Mouse (Mus musculus): Measurements from ENCODE around the gene Lrrk1. TPM values are rescaled to one million over a fixed set of nuclear protein-coding genes. Genes with fewer than 3 reads are reported as not detected.

Lrrk1 gene
- polyA plus RNA-seq, 1 experiment from 2014 or later = 4.6 TPM

GRCm38 (mm10) chr7:66404802-66405201 is 16.7 kb upstream of the Lrrk1 start:
- no peak for DNase-seq (ENCODE audit: low spot score)
- H3K4me1 ChIP-seq = peaks cover 26% of the 10 kb centered on the region
- no peaks in the 10 kb centered on the region for H3K9me3 ChIP-seq (replicated peaks)
- no peak overlapping the region for H3K4me3 ChIP-seq
- H3K27ac ChIP-seq (replicated peaks) = no peak overlapping the region
- whole genome bisulfite sequencing = 83% methylated on average over 4 of the region's 4 CpGs
- no peaks in the 10 kb centered on the region for H3K27me3 ChIP-seq (ENCODE audit: low read depth, poor library complexity, severe bottlenecking)
- H3K36me3 ChIP-seq = no peaks in the 10 kb centered on the region

GRCm38 (mm10) chr7:66404141-66404540 is 16.0 kb upstream of the Lrrk1 start:
- DNase-seq (ENCODE audit: low spot score) = no peak
- WGBS = 86% methylated on average over 10 of the region's 10 CpGs
- Histone ChIP-seq H3K4me3 (no peak overlapping the region), H3K27ac (replicated peaks) (no peak overlapping the region), H3K4me1 (peaks cover 26% of the 10 kb centered on the region), H3K27me3 (ENCODE audit: low read depth, poor library complexity, severe bottlenecking) (no peaks in the 10 kb centered on the region), H3K36me3 (no peaks in the 10 kb centered on the region), H3K9me3 (replicated peaks) (no peaks in the 10 kb centered on the region)

DNA sequence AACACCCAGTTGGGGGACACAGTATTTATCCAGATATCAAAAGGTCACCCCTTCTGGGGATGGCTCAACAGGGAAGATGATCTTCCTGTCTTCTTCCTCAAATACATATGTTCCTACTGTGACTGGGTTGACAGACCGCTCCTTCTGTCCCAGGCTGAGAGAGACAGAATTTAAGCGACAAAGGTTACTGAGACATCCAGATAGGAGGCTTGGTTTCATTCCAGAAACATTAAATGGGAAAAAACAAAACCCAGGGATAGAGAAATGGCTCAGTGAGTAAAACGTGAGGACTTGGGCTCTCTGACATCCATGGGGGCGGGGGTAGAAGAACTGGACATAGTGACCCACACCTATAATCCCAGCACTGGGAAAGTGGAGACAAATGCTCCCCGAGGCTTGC is 14.7 kb upstream of the Lrrk1 start:
- no peak for DNase-seq (ENCODE audit: low spot score)
- no peaks in the 10 kb centered on the region for H3K27me3 ChIP-seq (ENCODE audit: low read depth, poor library complexity, severe bottlenecking)
- peaks cover 26% of the 10 kb centered on the region for H3K4me1 ChIP-seq
- H3K4me3 ChIP-seq = no peak overlapping the region
- H3K36me3 ChIP-seq = no peaks in the 10 kb centered on the region
- WGBS = 88% methylated on average over 5 of the region's 5 CpGs
- H3K9me3 ChIP-seq (replicated peaks) = no peaks in the 10 kb centered on the region
- H3K27ac ChIP-seq (replicated peaks) = no peak overlapping the region

DNA sequence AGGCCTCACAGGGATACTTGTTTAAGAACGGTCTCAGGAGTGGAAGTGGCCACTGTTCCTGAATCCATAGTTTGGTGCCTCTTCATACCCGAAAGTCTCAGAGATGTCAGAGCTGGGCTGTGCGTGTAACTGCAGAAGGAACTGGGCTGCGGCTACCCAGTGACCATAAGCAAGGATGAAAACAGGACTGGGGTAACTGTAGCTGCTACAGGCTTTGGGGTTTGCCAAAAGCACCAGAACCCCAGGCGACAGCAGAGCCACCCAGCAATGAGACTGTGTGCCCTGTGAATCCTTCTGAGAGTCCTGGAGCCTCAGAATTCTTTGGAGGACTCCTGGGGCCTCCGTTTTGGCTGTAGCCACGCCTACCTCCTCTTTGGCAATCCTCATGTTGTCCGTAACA is 13.5 kb upstream of the Lrrk1 start:
- Histone ChIP-seq H3K4me3 (no peak overlapping the region), H3K36me3 (no peaks in the 10 kb centered on the region), H3K4me1 (peaks cover 36% of the 10 kb centered on the region), H3K27me3 (ENCODE audit: low read depth, poor library complexity, severe bottlenecking) (no peaks in the 10 kb centered on the region), H3K9me3 (replicated peaks) (no peaks in the 10 kb centered on the region), H3K27ac (replicated peaks) (peak overlapping the region; percentile 57; the same call in 1 of the 2 replicates)
- 55% methylated on average over 8 of the region's 8 CpGs for WGBS
- DNase-seq (ENCODE audit: low spot score) = no peak

GRCm38 (mm10) chr7:66397288-66397687 is 9.1 kb upstream of the Lrrk1 start:
- no peak overlapping the region for H3K4me3 ChIP-seq
- DNase-seq (ENCODE audit: low spot score) = no peak
- H3K4me1 ChIP-seq = peaks cover 27% of the 10 kb centered on the region
- no peak overlapping the region for H3K27ac ChIP-seq (replicated peaks)
- no peaks in the 10 kb centered on the region for H3K9me3 ChIP-seq (replicated peaks)
- 33% methylated on average over 3 of the region's 3 CpGs for WGBS
- H3K27me3 ChIP-seq (ENCODE audit: low read depth, poor library complexity, severe bottlenecking) = no peaks in the 10 kb centered on the region
- no peaks in the 10 kb centered on the region for H3K36me3 ChIP-seq

DNA sequence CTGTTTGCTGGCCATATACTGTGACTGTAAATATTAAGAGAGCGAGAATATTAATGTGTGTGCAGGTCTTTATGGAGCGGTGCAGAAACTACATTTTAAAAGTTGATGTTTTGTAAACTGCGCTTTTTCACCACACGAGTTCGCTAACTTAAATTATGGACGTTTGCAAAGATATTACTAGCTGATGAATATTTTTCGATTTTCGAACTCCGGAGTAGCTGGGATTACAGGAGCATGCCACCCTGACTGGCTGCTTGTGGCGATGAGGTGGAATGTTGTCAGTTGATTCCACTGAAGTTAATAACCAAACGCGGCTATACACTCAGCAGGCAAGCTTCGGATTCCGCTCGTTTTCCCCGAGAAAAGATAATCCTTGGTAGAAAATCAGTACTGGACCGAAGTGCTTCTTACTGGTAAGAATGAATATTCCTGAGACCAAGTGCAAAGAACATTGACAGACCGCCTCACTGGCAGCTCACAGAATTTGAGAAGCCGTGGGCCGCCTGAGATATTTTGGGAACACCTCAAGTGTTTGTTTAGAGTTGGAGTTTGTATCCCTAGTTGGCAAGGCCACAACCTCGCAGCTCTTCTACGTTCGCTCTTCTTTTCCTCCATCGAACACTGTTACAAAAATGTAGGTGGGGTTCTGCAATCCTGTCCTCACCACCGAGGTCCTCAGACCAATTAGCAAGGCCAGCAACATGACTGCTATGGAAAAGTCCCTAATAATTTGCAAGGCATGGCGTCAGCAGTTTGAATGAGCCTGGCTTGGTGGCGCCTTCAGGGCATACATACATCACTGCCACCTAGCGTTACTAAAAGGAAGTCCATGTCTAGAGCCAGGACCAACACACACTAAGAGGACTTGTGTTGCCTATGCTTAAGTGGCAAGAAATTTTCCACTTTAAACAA is 727 bp upstream of the Lrrk1 start:
- Histone ChIP-seq H3K27me3 (ENCODE audit: low read depth, poor library complexity, severe bottlenecking) (peaks cover 31% of the 10 kb centered on the region; the same call in 1 of the 2 replicates), H3K36me3 (no peaks in the 10 kb centered on the region), H3K9me3 (replicated peaks) (no peaks in the 10 kb centered on the region), H3K27ac (replicated peaks) (no peak overlapping the region), H3K4me1 (peaks cover 20% of the 10 kb centered on the region), H3K4me3 (peak overlapping the region; percentile 77)
- WGBS = 12% methylated on average over 28 of the region's 28 CpGs
- peak; percentile 72 for DNase-seq (ENCODE audit: low spot score)

GRCm38 (mm10) chr7:66387419-66387812 is 734 bp downstream of the Lrrk1 start:
- peak overlapping the region; percentile 77 for H3K4me3 ChIP-seq
- H3K4me1 ChIP-seq = peaks cover 20% of the 10 kb centered on the region
- peaks cover 31% of the 10 kb centered on the region; the same call in 1 of the 2 replicates for H3K27me3 ChIP-seq (ENCODE audit: low read depth, poor library complexity, severe bottlenecking)
- peak; percentile 23 for DNase-seq (ENCODE audit: low spot score)
- 3% methylated on average over 13 of the region's 13 CpGs for WGBS
- peak overlapping the region; percentile 88 for H3K27ac ChIP-seq (replicated peaks)
- no peaks in the 10 kb centered on the region for H3K9me3 ChIP-seq (replicated peaks)
- no peaks in the 10 kb centered on the region for H3K36me3 ChIP-seq

- H3K9me3 ChIP-seq (replicated peaks) = no peaks in the 10 kb centered on the region
- no peak overlapping the region for H3K27ac ChIP-seq (replicated peaks)
- H3K4me1 ChIP-seq = peaks cover 20% of the 10 kb centered on the region
- no peak overlapping the region for H3K4me3 ChIP-seq
- DNase-seq (ENCODE audit: low spot score) = no peak
- peaks cover 31% of the 10 kb centered on the region; the same call in 1 of the 2 replicates for H3K27me3 ChIP-seq (ENCODE audit: low read depth, poor library complexity, severe bottlenecking)
- 92% methylated on average over 6 of the region's 6 CpGs for WGBS
- no peaks in the 10 kb centered on the region for H3K36me3 ChIP-seq
These were observed 1.7 kb downstream of the Lrrk1 start for GRCm38 (mm10) chr7:66386411-66386810.

- H3K27me3 ChIP-seq (ENCODE audit: low read depth, poor library complexity, severe bottlenecking) = peaks cover 31% of the 10 kb centered on the region; the same call in 1 of the 2 replicates
- H3K4me3 ChIP-seq = no peak overlapping the region
- DNase-seq (ENCODE audit: low spot score) = no peak
- peaks cover 20% of the 10 kb centered on the region for H3K4me1 ChIP-seq
- 96% methylated on average over 11 of the region's 12 CpGs for WGBS
- no peaks in the 10 kb centered on the region for H3K36me3 ChIP-seq
- H3K9me3 ChIP-seq (replicated peaks) = no peaks in the 10 kb centered on the region
- H3K27ac ChIP-seq (replicated peaks) = no peak overlapping the region
These were observed 2.3 kb downstream of the Lrrk1 start for GRCm38 (mm10) chr7:66385826-66386225.

DNA sequence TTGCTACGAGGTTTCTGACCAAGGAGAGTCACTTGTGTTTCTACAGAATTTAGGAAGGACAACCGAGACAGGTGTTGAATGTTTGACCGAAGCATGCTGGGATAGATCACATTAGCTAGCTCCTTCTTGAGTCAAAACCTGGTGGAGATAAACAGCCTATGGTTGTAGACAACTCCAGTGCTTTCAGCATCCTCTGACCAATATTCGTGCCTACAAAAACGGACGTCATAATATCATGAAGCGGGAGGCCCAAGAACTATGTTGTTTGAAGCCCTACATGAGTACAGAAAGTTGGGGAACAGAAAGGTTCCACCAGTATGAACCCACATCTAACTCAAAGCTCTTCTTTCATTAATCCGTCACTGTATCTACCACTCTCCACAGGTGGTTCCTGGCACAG is 3.3 kb downstream of the Lrrk1 start:
- DNase-seq (ENCODE audit: low spot score) = no peak
- Histone ChIP-seq H3K4me1 (peaks cover 20% of the 10 kb centered on the region), H3K27me3 (ENCODE audit: low read depth, poor library complexity, severe bottlenecking) (peaks cover 31% of the 10 kb centered on the region; the same call in 1 of the 2 replicates), H3K36me3 (no peaks in the 10 kb centered on the region), H3K27ac (replicated peaks) (no peak overlapping the region), H3K4me3 (no peak overlapping the region), H3K9me3 (replicated peaks) (no peaks in the 10 kb centered on the region)
- WGBS = 92% methylated on average over 8 of the region's 8 CpGs

GRCm38 (mm10) chr7:66384213-66384612 is 3.9 kb downstream of the Lrrk1 start:
- 82% methylated on average over 5 of the region's 5 CpGs for WGBS
- no peak overlapping the region for H3K27ac ChIP-seq (replicated peaks)
- no peaks in the 10 kb centered on the region for H3K9me3 ChIP-seq (replicated peaks)
- peaks cover 31% of the 10 kb centered on the region; the same call in 1 of the 2 replicates for H3K27me3 ChIP-seq (ENCODE audit: low read depth, poor library complexity, severe bottlenecking)
- no peaks in the 10 kb centered on the region for H3K36me3 ChIP-seq
- DNase-seq (ENCODE audit: low spot score) = no peak
- H3K4me1 ChIP-seq = peaks cover 20% of the 10 kb centered on the region
- no peak overlapping the region for H3K4me3 ChIP-seq

DNA sequence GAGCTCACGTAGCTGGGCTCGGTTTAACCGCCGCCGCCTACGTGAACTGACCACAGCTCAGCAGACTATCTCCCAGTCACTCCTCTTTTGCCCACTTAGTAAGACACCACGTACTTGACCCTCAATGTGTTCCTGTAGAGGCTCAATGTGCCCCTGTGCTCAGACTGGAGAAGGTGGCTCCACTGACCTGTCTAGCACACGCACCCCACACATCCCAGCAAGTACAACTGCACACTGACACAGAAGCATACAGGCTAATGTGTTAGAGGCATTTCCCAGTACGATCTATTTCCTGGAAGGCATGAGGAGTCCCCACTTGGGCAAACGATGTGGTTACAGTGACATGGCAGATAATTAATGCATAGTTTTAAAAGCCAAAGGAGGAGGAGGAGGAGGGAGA is 11.6 kb downstream of the Lrrk1 start:
- no peaks in the 10 kb centered on the region for H3K27me3 ChIP-seq (ENCODE audit: low read depth, poor library complexity, severe bottlenecking)
- H3K4me1 ChIP-seq = peaks cover 6% of the 10 kb centered on the region; the same call in 1 of the 2 replicates
- H3K4me3 ChIP-seq = no peak overlapping the region
- no peaks in the 10 kb centered on the region for H3K36me3 ChIP-seq
- DNase-seq (ENCODE audit: low spot score) = no peak
- no peak overlapping the region for H3K27ac ChIP-seq (replicated peaks)
- WGBS = 89% methylated on average over 10 of the region's 10 CpGs
- H3K9me3 ChIP-seq (replicated peaks) = no peaks in the 10 kb centered on the region

DNA sequence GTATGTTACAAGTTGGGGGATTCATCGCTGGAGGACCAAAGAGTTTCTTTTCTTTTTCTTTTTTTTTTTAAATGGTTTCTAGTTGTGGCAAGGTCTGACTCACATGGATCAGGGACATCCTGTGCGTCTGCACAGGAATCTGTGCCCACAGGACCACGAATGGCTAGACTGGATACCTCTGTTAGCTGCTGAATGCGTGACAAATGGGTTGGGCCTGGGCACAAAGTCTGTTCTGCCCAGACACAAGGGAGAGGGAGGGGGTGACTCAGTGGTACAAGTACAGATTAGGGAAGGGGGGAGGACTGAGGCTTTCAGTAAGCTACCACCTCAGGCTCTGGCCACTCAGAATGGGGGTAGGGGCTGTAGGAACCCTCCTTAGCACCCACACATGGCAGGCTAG is 12.4 kb downstream of the Lrrk1 start:
- DNase-seq (ENCODE audit: low spot score) = no peak
- H3K27ac ChIP-seq (replicated peaks) = no peak overlapping the region

More for the DNA sequence above, 12.4 kb downstream of the Lrrk1 start:
- WGBS = 80% methylated on average over 4 of the region's 4 CpGs
- Histone ChIP-seq H3K36me3 (no peaks in the 10 kb centered on the region), H3K4me1 (peaks cover 6% of the 10 kb centered on the region; the same call in 1 of the 2 replicates), H3K4me3 (no peak overlapping the region), H3K27me3 (ENCODE audit: low read depth, poor library complexity, severe bottlenecking) (no peaks in the 10 kb centered on the region), H3K9me3 (replicated peaks) (no peaks in the 10 kb centered on the region)

Data from midbrain, embryonic 10.5 days (tissue).